Mouse (Mus musculus) midbrain, embryonic 15.5 days (tissue): Measurements from ENCODE around the gene Magel2. TPM values are rescaled to one million over a fixed set of nuclear protein-coding genes. Genes with fewer than 3 reads are reported as not detected.

Source experiments
- ATAC-seq: fragments of 200-750 bp; cut with Nextera tagmentation; replicated peaks from 2 replicates; pipeline ENCODE4 v1.8.0; 2017; ENCODE audit warnings: moderate TSS enrichment
- H3K27ac ChIP-seq: fragments of 300-500 bp; sonication (generic); 2 replicates; pipeline ENCODE4 v1.5.1; 2015; ENCODE audit warnings: mild to moderate bottlenecking, inconsistent platforms
- H3K27me3 ChIP-seq: fragments of 300-500 bp; sonication (generic); replicated peaks from 2 replicates; pipeline ENCODE4 v1.6.1; 2015; ENCODE audit warnings: inconsistent platforms
- H3K36me3 ChIP-seq: fragments of 300-500 bp; sonication (generic); replicated peaks from 2 replicates; pipeline ENCODE4 v1.6.1; 2015; ENCODE audit warnings: inconsistent platforms
- H3K4me1 ChIP-seq: fragments of 300-500 bp; sonication (generic); 2 replicates; pipeline ENCODE4 v1.6.1; 2015; ENCODE audit warnings: inconsistent platforms
- H3K4me2 ChIP-seq: fragments of 300-500 bp; sonication (generic); 2 replicates; pipeline ENCODE4 v1.6.1; 2015; ENCODE audit warnings: inconsistent platforms, mild to moderate bottlenecking, moderate library complexity
- H3K4me3 ChIP-seq: fragments of 300-500 bp; sonication (generic); 2 replicates; pipeline ENCODE4 v1.5.1; 2015; ENCODE audit warnings: mild to moderate bottlenecking, inconsistent platforms
- H3K9ac ChIP-seq: fragments of 300-500 bp; sonication (generic); 2 replicates; pipeline ENCODE4 v1.6.1; 2015; ENCODE audit warnings: mild to moderate bottlenecking, inconsistent platforms
- H3K9me3 ChIP-seq: fragments of 300-500 bp; sonication (generic); 2 replicates; pipeline ENCODE4 v1.6.1; 2016; ENCODE audit warnings: inconsistent platforms
- WGBS: fragments of 180-500 bp; shearing (Covaris S2); methylation state at CpG from one replicate; pipeline ENCODE4 v1.1.7; 2015; ENCODE audit warnings: mixed read lengths; 5-methylcytosine and 5-hydroxymethylcytosine counted together
- polyA plus RNA-seq: library from polyadenylated mRNA; unstranded; fragments of >200 nt; fragmentation: Nextera tagmentation; extraction: Ambion mirVana; gene quantifications from 2 replicates; pipeline ENCODE4 v1.2.1, GENCODE M21; 2015

The Magel2 gene
- 21.6 and 24.9 TPM in 2 replicates for polyA plus RNA-seq

GRCm38 (mm10) chr7:62376510-62377304 lies at the start of gene Magel2:
TSS of gene Magel2 (plus strand) at chr7:62377010.
- ATAC-seq, result peak; percentile 97
- peak within 1 kb of the TSS; percentile 57 for H3K4me2 ChIP-seq
- 20% methylated on average over 31 of the region's 31 CpGs for WGBS
- H3K9ac ChIP-seq, result peak within 1 kb of the TSS; percentile 71
- H3K4me1 ChIP-seq, result peaks cover 14% of the 10 kb centered on the region
- H3K27ac ChIP-seq, result peak within 1 kb of the TSS; percentile 83
- H3K4me3 ChIP-seq, result peak within 1 kb of the TSS; percentile 64
- H3K9me3 ChIP-seq, result no peaks in the 10 kb centered on the region
- H3K36me3 ChIP-seq, result no peaks in the 10 kb centered on the region
- no peaks in the 10 kb centered on the region for H3K27me3 ChIP-seq

- Histone ChIP-seq H3K4me1 (peaks cover 4% of the 10 kb centered on the region; the same call in 1 of the 2 replicates), H3K9ac (no peak overlapping the region), H3K27ac (no peak overlapping the region), H3K27me3 (no peaks in the 10 kb centered on the region), H3K4me2 (no peak overlapping the region), H3K4me3 (no peak overlapping the region), H3K36me3 (no peaks in the 10 kb centered on the region), H3K9me3 (no peaks in the 10 kb centered on the region)
- ATAC-seq, result no peak
- 35% methylated on average over 1 of the region's 1 CpGs for WGBS
These were observed 31.4 kb upstream of the Magel2 start for GRCm38 (mm10) chr7:62345411-62345810.

GRCm38 (mm10) chr7:62346269-62346668 lies 30.5 kb upstream of the Magel2 start, which contains the start of gene Ndn:
TSS of gene Ndn (plus strand) at chr7:62346569.
- Histone ChIP-seq H3K4me2 (no peak within 1 kb of the TSS), H3K27ac (no peak within 1 kb of the TSS), H3K4me1 (peaks cover 4% of the 10 kb centered on the region; the same call in 1 of the 2 replicates), H3K9ac (no peak within 1 kb of the TSS), H3K9me3 (no peaks in the 10 kb centered on the region), H3K4me3 (no peak within 1 kb of the TSS), H3K36me3 (no peaks in the 10 kb centered on the region), H3K27me3 (no peaks in the 10 kb centered on the region)
- WGBS, result 61% methylated on average over 1 of the region's 1 CpGs
- no peak for ATAC-seq

GRCm38 (mm10) chr7:62348106-62348803 lies 28.6 kb upstream of the Magel2 start:
- WGBS, result 19% methylated on average over 42 of the region's 42 CpGs
- peak overlapping the region; percentile 72 for H3K9ac ChIP-seq
- H3K27me3 ChIP-seq, result no peaks in the 10 kb centered on the region
- peak overlapping the region; percentile 57 for H3K4me3 ChIP-seq
- H3K27ac ChIP-seq, result peak overlapping the region; percentile 86
- peak overlapping the region; percentile 55 for H3K4me2 ChIP-seq
- H3K36me3 ChIP-seq, result no peaks in the 10 kb centered on the region
- no peaks in the 10 kb centered on the region for H3K9me3 ChIP-seq
- peak; percentile 96 for ATAC-seq
- H3K4me1 ChIP-seq, result peaks cover 4% of the 10 kb centered on the region; the same call in 1 of the 2 replicates

GRCm38 (mm10) chr7:62348804-62349190 lies 28.0 kb upstream of the Magel2 start:
- 34% methylated on average over 17 of the region's 17 CpGs for WGBS
- Histone ChIP-seq H3K9me3 (no peaks in the 10 kb centered on the region), H3K27me3 (no peaks in the 10 kb centered on the region), H3K4me1 (peaks cover 4% of the 10 kb centered on the region; the same call in 1 of the 2 replicates), H3K36me3 (no peaks in the 10 kb centered on the region), H3K4me3 (peak overlapping the region; percentile 57), H3K27ac (peak overlapping the region; percentile 86), H3K9ac (peak overlapping the region; percentile 72), H3K4me2 (peak overlapping the region; percentile 55)
- peak; percentile 70 for ATAC-seq

- no peaks in the 10 kb centered on the region; the same call in 1 of the 2 replicates for H3K9me3 ChIP-seq
- H3K9ac ChIP-seq, result no peak overlapping the region
- WGBS, result 35% methylated on average over 8 of the region's 8 CpGs
- peaks cover 4% of the 10 kb centered on the region; the same call in 1 of the 2 replicates for H3K4me1 ChIP-seq
- peak overlapping the region; percentile 51; the same call in 1 of the 2 replicates for H3K27ac ChIP-seq
- no peak overlapping the region for H3K4me3 ChIP-seq
- H3K4me2 ChIP-seq, result peak overlapping the region; percentile 55; the same call in 1 of the 2 replicates
- no peak for ATAC-seq
- no peaks in the 10 kb centered on the region for H3K27me3 ChIP-seq
- no peaks in the 10 kb centered on the region for H3K36me3 ChIP-seq
These were observed 25.5 kb upstream of the Magel2 start for GRCm38 (mm10) chr7:62351266-62351665.

GRCm38 (mm10) chr7:62365039-62365636 lies 11.7 kb upstream of the Magel2 start:
- H3K9ac ChIP-seq, result 0 out of 2 replicates have a peak overlapping the region, but pooled peaks have one; percentile 22
- peak overlapping the region; percentile 35 for H3K4me2 ChIP-seq
- no peaks in the 10 kb centered on the region for H3K4me1 ChIP-seq
- peak overlapping the region; percentile 89 for H3K27ac ChIP-seq
- 48% methylated on average over 7 of the region's 7 CpGs for WGBS
- peak overlapping the region; percentile 27 for H3K4me3 ChIP-seq
- no peaks in the 10 kb centered on the region for H3K9me3 ChIP-seq
- ATAC-seq, result peak; percentile 83
- no peaks in the 10 kb centered on the region for H3K27me3 ChIP-seq
- no peaks in the 10 kb centered on the region for H3K36me3 ChIP-seq

- Histone ChIP-seq H3K9me3 (no peaks in the 10 kb centered on the region), H3K9ac (peak overlapping the region; percentile 23), H3K4me1 (no peaks in the 10 kb centered on the region), H3K27me3 (no peaks in the 10 kb centered on the region), H3K27ac (peak overlapping the region; percentile 77), H3K4me3 (peak overlapping the region; percentile 26), H3K36me3 (no peaks in the 10 kb centered on the region), H3K4me2 (peak overlapping the region; percentile 33; the same call in 1 of the 2 replicates)
- WGBS, result 57% methylated on average over 8 of the region's 8 CpGs
- ATAC-seq, result 0 out of 2 replicates have a peak, but pooled peaks have one; percentile 54
These were observed 10.1 kb upstream of the Magel2 start for GRCm38 (mm10) chr7:62366730-62367129.

- Histone ChIP-seq H3K9ac (no peak overlapping the region), H3K4me3 (no peak overlapping the region), H3K36me3 (no peaks in the 10 kb centered on the region), H3K9me3 (no peaks in the 10 kb centered on the region), H3K27ac (no peak overlapping the region), H3K4me1 (peaks cover 14% of the 10 kb centered on the region), H3K27me3 (no peaks in the 10 kb centered on the region), H3K4me2 (peak overlapping the region; percentile 57; the same call in 1 of the 2 replicates)
- 35% methylated on average over 4 of the region's 4 CpGs for WGBS
- no peak for ATAC-seq
These were observed 1.2 kb upstream of the Magel2 start for GRCm38 (mm10) chr7:62375658-62376057.

GRCm38 (mm10) chr7:62377313-62377712 lies 503 bp downstream of the Magel2 start:
- Histone ChIP-seq H3K4me3 (peak overlapping the region; percentile 64), H3K27me3 (no peaks in the 10 kb centered on the region), H3K27ac (peak overlapping the region; percentile 83), H3K4me1 (peaks cover 14% of the 10 kb centered on the region), H3K4me2 (peak overlapping the region; percentile 57), H3K36me3 (no peaks in the 10 kb centered on the region), H3K9ac (peak overlapping the region; percentile 71), H3K9me3 (no peaks in the 10 kb centered on the region)
- WGBS, result 38% methylated on average over 14 of the region's 14 CpGs
- ATAC-seq, result peak; percentile 70

- H3K9ac ChIP-seq, result peak overlapping the region; percentile 71; the same call in 1 of the 2 replicates
- 85% methylated on average over 9 of the region's 9 CpGs for WGBS
- peaks cover 14% of the 10 kb centered on the region for H3K4me1 ChIP-seq
- no peaks in the 10 kb centered on the region for H3K9me3 ChIP-seq
- peak overlapping the region; percentile 57 for H3K4me2 ChIP-seq
- peak overlapping the region; percentile 64 for H3K4me3 ChIP-seq
- H3K36me3 ChIP-seq, result no peaks in the 10 kb centered on the region
- ATAC-seq, result no peak
- 0 out of 2 replicates have a peak overlapping the region, but pooled peaks have one; percentile 29 for H3K27ac ChIP-seq
- H3K27me3 ChIP-seq, result no peaks in the 10 kb centered on the region
These were observed 1.7 kb downstream of the Magel2 start for GRCm38 (mm10) chr7:62378529-62378928.
